ENCODE assay signal across 8 mouse cellular contexts in genomic region chr7:45801348-45801747, GRCm38 (mm10). TPM values are rescaled to one million over a fixed set of nuclear protein-coding genes. Genes with fewer than 3 reads are reported as not detected.
DNase-seq lines count a peak whose midpoint lies in the region; ATAC-seq lines count a peak whose summit lies in the region.

No protein-coding gene starts in this region.

- 4% methylated on average over 12 of the region's 12 CpGs for WGBS in heart, embryonic 13.5 days
- 2% methylated on average over 12 of the region's 12 CpGs for WGBS in liver, embryonic 13.5 days (ENCODE audit: insufficient replicate concordance)
- under 1% methylated on average over 12 of the region's 12 CpGs for WGBS in stomach, embryonic 14.5 days

- peak; percentile 86 for ATAC-seq in erythroid progenitor cell, adult 5-6 weeks (replicated peaks; ENCODE audit: low FRiP score, poor library complexity, severe bottlenecking)
- ATAC-seq in heart, embryonic 13.5 days (ENCODE audit: extremely low read depth, insufficient number of reproducible peaks, low FRiP score, low TSS enrichment), result no peak
- 0 out of 2 replicates have a peak, but pooled peaks have one; percentile 33 for ATAC-seq in liver, embryonic 13.5 days (ENCODE audit: low read depth)
- ATAC-seq in stomach, embryonic 14.5 days (ENCODE audit: insufficient number of reproducible peaks, insufficient read depth, low FRiP score, low read depth), result peak; percentile 47

- peaks cover 49% of the 10 kb centered on the region for H3K27me3 ChIP-seq in heart, embryonic 13.5 days (replicated peaks)
- peaks cover 41% of the 10 kb centered on the region for H3K27me3 ChIP-seq in liver, embryonic 13.5 days
- H3K27me3 ChIP-seq in stomach, embryonic 14.5 days (ENCODE audit: control insufficient read depth, insufficient read depth, low read length), result peaks cover 8% of the 10 kb centered on the region; the same call in 1 of the 2 replicates

- no peak overlapping the region for H3K27ac ChIP-seq in brown adipose tissue, adult 24 weeks (replicated peaks; ENCODE audit: low read depth, low read length)
- no peak overlapping the region for H3K27ac ChIP-seq in heart, embryonic 13.5 days (replicated peaks)
- H3K27ac ChIP-seq in liver, embryonic 13.5 days, result no peak overlapping the region
- no peak overlapping the region for H3K27ac ChIP-seq in stomach, embryonic 14.5 days (ENCODE audit: low read length)

- H3K9me3 ChIP-seq in heart, embryonic 13.5 days, result no peaks in the 10 kb centered on the region
- no peaks in the 10 kb centered on the region for H3K9me3 ChIP-seq in liver, embryonic 13.5 days (replicated peaks)
- no peaks in the 10 kb centered on the region for H3K9me3 ChIP-seq in stomach, embryonic 14.5 days (ENCODE audit: control insufficient read depth, low read depth, low read length)

- H3K4me1 ChIP-seq in brown adipose tissue, adult 24 weeks (ENCODE audit: control insufficient read depth, insufficient read depth, insufficient read length, low read length), result no peaks in the 10 kb centered on the region
- H3K4me1 ChIP-seq in heart, embryonic 13.5 days, result peaks cover 29% of the 10 kb centered on the region
- H3K4me1 ChIP-seq in liver, embryonic 13.5 days (replicated peaks), result peaks cover 42% of the 10 kb centered on the region
- H3K4me1 ChIP-seq in stomach, embryonic 14.5 days (ENCODE audit: control insufficient read depth, insufficient read depth, low read length), result peaks cover 16% of the 10 kb centered on the region; the same call in 1 of the 2 replicates

- peak overlapping the region; percentile 61 for H3K4me2 ChIP-seq in heart, embryonic 13.5 days
- H3K4me2 ChIP-seq in liver, embryonic 13.5 days, result peak overlapping the region; percentile 71
- peak overlapping the region; percentile 41 for H3K4me2 ChIP-seq in stomach, embryonic 14.5 days (replicated peaks; ENCODE audit: low read depth, low read length)

- H3K4me3 ChIP-seq in brown adipose tissue, adult 24 weeks (ENCODE audit: insufficient read depth, low read depth, low read length), result peak overlapping the region; percentile 47
- H3K4me3 ChIP-seq in heart, embryonic 13.5 days, result peak overlapping the region; percentile 24
- H3K4me3 ChIP-seq in liver, embryonic 13.5 days (replicated peaks), result peak overlapping the region; percentile 48
- H3K4me3 ChIP-seq in stomach, embryonic 14.5 days (ENCODE audit: low read depth, low read length), result peak overlapping the region; percentile 11; the same call in 1 of the 2 replicates

- H3K9ac ChIP-seq in heart, embryonic 13.5 days, result no peak overlapping the region
- H3K9ac ChIP-seq in liver, embryonic 13.5 days, result 0 out of 2 replicates have a peak overlapping the region, but pooled peaks have one; percentile 26
- H3K9ac ChIP-seq in stomach, embryonic 14.5 days (replicated peaks; ENCODE audit: low read depth, low read length), result no peak overlapping the region

- H3K36me3 ChIP-seq in heart, embryonic 13.5 days, result peaks cover 4% of the 10 kb centered on the region
- H3K36me3 ChIP-seq in liver, embryonic 13.5 days, result no peaks in the 10 kb centered on the region
- H3K36me3 ChIP-seq in stomach, embryonic 14.5 days (ENCODE audit: control insufficient read depth, insufficient read depth, low read length), result no peaks in the 10 kb centered on the region; the same call in 1 of the 2 replicates

- DNase-seq in CD8-positive naive resting alpha-beta T cell, adult 2 months (ENCODE audit: low read depth in 2 of 2, low spot score in 2 of 2), result peak; percentile 91 to 93
- peak; percentile 94 for DNase-seq in kidney, postnatal 14 days
- DNase-seq in liver, embryonic 13.5 days, result peak; percentile 83
- peak; percentile 87 to 92 for DNase-seq in natural killer cell, adult 2 months (ENCODE audit: low spot score in 2 of 2)

RNA-seq across cellular contexts. Expression of gene Cyth2, which starts 13.0 kb away (rescaled TPM):
- polyA plus RNA-seq in brown adipose tissue, adult 24 weeks (2012; ENCODE audit: insufficient read depth, insufficient read length, missing spikeins), result 39.1 and 45.5 TPM in 2 replicates
- 20.5 and 29.8 TPM in 2 replicates for total RNA-seq in erythroid progenitor cell, adult 5-6 weeks (2015; ENCODE audit: low replicate concordance)
- total RNA-seq in erythroid progenitor cell, adult 5-6 weeks (2017; ENCODE audit: low replicate concordance), result 43.8 and 48.9 TPM in 2 replicates
- polyA plus RNA-seq in heart, embryonic 13.5 days (2015; fragmentation: Nextera tagmentation; extraction: Ambion mirVana), result 90.1 and 103 TPM in 2 replicates
- polyA plus RNA-seq in liver, embryonic 13.5 days (2015; fragmentation: Nextera tagmentation; extraction: Ambion mirVana), result 36.1 and 36.6 TPM in 2 replicates
- polyA plus RNA-seq in stomach, embryonic 14.5 days (2014; fragmentation: Nextera tagmentation; extraction: Ambion mirVana), result 89.3 and 92.6 TPM in 2 replicates

RNA-seq across cellular contexts. Expression of gene Sult2b1, which starts 16.9 kb away (rescaled TPM):
- polyA plus RNA-seq in brown adipose tissue, adult 24 weeks (2012; ENCODE audit: insufficient read depth, insufficient read length, missing spikeins), result 0.87 and 1.1 TPM in 2 replicates
- not detected in 2 replicates for total RNA-seq in erythroid progenitor cell, adult 5-6 weeks (2015; ENCODE audit: low replicate concordance)
- not detected in 2 replicates for total RNA-seq in erythroid progenitor cell, adult 5-6 weeks (2017; ENCODE audit: low replicate concordance)
- polyA plus RNA-seq in heart, embryonic 13.5 days (2015; fragmentation: Nextera tagmentation; extraction: Ambion mirVana), result 0.24 and 0.38 TPM in 2 replicates
- polyA plus RNA-seq in liver, embryonic 13.5 days (2015; fragmentation: Nextera tagmentation; extraction: Ambion mirVana), result 0.45 and 0.68 TPM in 2 replicates
- 2.8 and 3.6 TPM in 2 replicates for polyA plus RNA-seq in stomach, embryonic 14.5 days (2014; fragmentation: Nextera tagmentation; extraction: Ambion mirVana)

RNA-seq across cellular contexts. Expression of gene Lmtk3, which starts 17.8 kb away (rescaled TPM):
- 0.36 and 0.46 TPM in 2 replicates for polyA plus RNA-seq in brown adipose tissue, adult 24 weeks (2012; ENCODE audit: insufficient read depth, insufficient read length, missing spikeins)
- total RNA-seq in erythroid progenitor cell, adult 5-6 weeks (2015; ENCODE audit: low replicate concordance), result not detected in 2 replicates
- not detected in 2 replicates for total RNA-seq in erythroid progenitor cell, adult 5-6 weeks (2017; ENCODE audit: low replicate concordance)
- 0.62 and 0.80 TPM in 2 replicates for polyA plus RNA-seq in heart, embryonic 13.5 days (2015; fragmentation: Nextera tagmentation; extraction: Ambion mirVana)
- polyA plus RNA-seq in liver, embryonic 13.5 days (2015; fragmentation: Nextera tagmentation; extraction: Ambion mirVana), result not detected in 2 replicates
- 2.5 and 3.3 TPM in 2 replicates for polyA plus RNA-seq in stomach, embryonic 14.5 days (2014; fragmentation: Nextera tagmentation; extraction: Ambion mirVana)

RNA-seq across cellular contexts. Expression of gene Kcnj14, which starts 23.2 kb away (rescaled TPM):
- polyA plus RNA-seq in brown adipose tissue, adult 24 weeks (2012; ENCODE audit: insufficient read depth, insufficient read length, missing spikeins), result 1.1 TPM in 1 of 2 replicates, not detected in the other
- total RNA-seq in erythroid progenitor cell, adult 5-6 weeks (2015; ENCODE audit: low replicate concordance), result not detected in 2 replicates
- not detected in 2 replicates for total RNA-seq in erythroid progenitor cell, adult 5-6 weeks (2017; ENCODE audit: low replicate concordance)
- polyA plus RNA-seq in heart, embryonic 13.5 days (2015; fragmentation: Nextera tagmentation; extraction: Ambion mirVana), result 0.39 and 0.43 TPM in 2 replicates
- 0.12 and 0.23 TPM in 2 replicates for polyA plus RNA-seq in liver, embryonic 13.5 days (2015; fragmentation: Nextera tagmentation; extraction: Ambion mirVana)
- 1.3 and 1.4 TPM in 2 replicates for polyA plus RNA-seq in stomach, embryonic 14.5 days (2014; fragmentation: Nextera tagmentation; extraction: Ambion mirVana)

RNA-seq across cellular contexts. Expression of gene Grwd1, which starts 29.4 kb away (rescaled TPM):
- 5.5 and 6.6 TPM in 2 replicates for polyA plus RNA-seq in brown adipose tissue, adult 24 weeks (2012; ENCODE audit: insufficient read depth, insufficient read length, missing spikeins)
- total RNA-seq in erythroid progenitor cell, adult 5-6 weeks (2015; ENCODE audit: low replicate concordance), result 2.5 and 2.9 TPM in 2 replicates
- total RNA-seq in erythroid progenitor cell, adult 5-6 weeks (2017; ENCODE audit: low replicate concordance), result 0.23 and 4.0 TPM in 2 replicates
- polyA plus RNA-seq in heart, embryonic 13.5 days (2015; fragmentation: Nextera tagmentation; extraction: Ambion mirVana), result 41.9 and 44.1 TPM in 2 replicates
- polyA plus RNA-seq in liver, embryonic 13.5 days (2015; fragmentation: Nextera tagmentation; extraction: Ambion mirVana), result 48.4 and 49.2 TPM in 2 replicates
- polyA plus RNA-seq in stomach, embryonic 14.5 days (2014; fragmentation: Nextera tagmentation; extraction: Ambion mirVana), result 62.7 and 69.6 TPM in 2 replicates
